Mouse (Mus musculus): ENCODE results near the gene Mitf. TPM values are rescaled to one million over a fixed set of nuclear protein-coding genes. Genes with fewer than 3 reads are reported as not detected.

Gene Mitf
- polyA plus RNA-seq, 1 experiment = not detected

GRCm38 (mm10) chr6:97782291-97782690 lies 24.6 kb upstream of the Mitf start:
- no peak overlapping the region for H3K27ac ChIP-seq (ENCODE audit: insufficient read depth, low read depth, low read length)
- TF ChIP-seq CTCF (IDR thresholded peaks at IDR 0.05; ENCODE audit: insufficient read depth, low read depth, low read length) (no peak), POLR2A (IDR thresholded peaks at IDR 0.05; ENCODE audit: insufficient read depth, low read depth, low read length) (no peak)
- WGBS = 49% methylated on average over 6 of the region's 6 CpGs
- no peak overlapping the region for H3K4me3 ChIP-seq (ENCODE audit: insufficient read depth, low read depth, low read length)
- no peaks in the 10 kb centered on the region for H3K4me1 ChIP-seq (ENCODE audit: control insufficient read depth, insufficient read depth, low read length)

- TF ChIP-seq POLR2A (IDR thresholded peaks at IDR 0.05; ENCODE audit: insufficient read depth, low read depth, low read length) (no peak), CTCF (IDR thresholded peaks at IDR 0.05; ENCODE audit: insufficient read depth, low read depth, low read length) (no peak)
- 95% methylated on average over 4 of the region's 4 CpGs for WGBS
- Histone ChIP-seq H3K27ac (ENCODE audit: insufficient read depth, low read depth, low read length) (no peak overlapping the region), H3K4me3 (ENCODE audit: insufficient read depth, low read depth, low read length) (no peak overlapping the region), H3K4me1 (ENCODE audit: control insufficient read depth, insufficient read depth, low read length) (no peaks in the 10 kb centered on the region)
Measured at GRCm38 (mm10) chr6:97786871-97787270, 20.0 kb upstream of the Mitf start.

DNA sequence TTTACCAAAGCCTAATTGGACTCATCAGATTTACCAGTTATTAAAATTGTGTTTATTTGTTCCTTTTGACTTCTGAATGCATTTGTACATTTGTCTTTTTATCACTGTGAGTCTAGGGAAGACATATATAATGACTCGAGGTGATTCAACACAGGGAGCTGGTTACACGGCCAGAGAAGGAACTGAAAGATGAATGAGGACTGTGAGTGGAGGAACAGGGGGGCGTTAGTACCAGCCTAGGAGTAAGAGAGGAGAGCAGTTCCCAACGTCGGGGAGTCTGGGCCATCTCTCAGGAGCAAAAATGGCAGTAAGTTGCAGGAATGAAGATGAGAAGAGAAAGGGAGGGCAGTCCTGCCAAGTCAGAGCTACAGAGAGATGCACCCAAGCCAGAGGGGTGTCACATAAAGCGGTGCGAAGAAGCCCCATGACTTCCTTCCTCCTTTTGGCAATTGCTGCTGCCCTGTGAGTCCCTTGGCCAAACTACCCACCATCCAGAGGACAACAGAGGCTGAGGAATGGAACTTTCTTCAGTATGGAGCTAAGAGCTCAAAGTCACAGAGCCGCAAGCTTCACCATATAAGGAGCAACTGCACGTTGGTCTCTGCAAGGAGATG lies 18.4 kb upstream of the Mitf start:
- 85% methylated on average over 9 of the region's 9 CpGs for WGBS
- no peak for TF ChIP-seq CTCF (IDR thresholded peaks at IDR 0.05; ENCODE audit: insufficient read depth, low read depth, low read length)
- no peak for TF ChIP-seq POLR2A (IDR thresholded peaks at IDR 0.05; ENCODE audit: insufficient read depth, low read depth, low read length)
- Histone ChIP-seq H3K4me1 (ENCODE audit: control insufficient read depth, insufficient read depth, low read length) (no peaks in the 10 kb centered on the region), H3K4me3 (ENCODE audit: insufficient read depth, low read depth, low read length) (no peak overlapping the region), H3K27ac (ENCODE audit: insufficient read depth, low read depth, low read length) (no peak overlapping the region)

- 88% methylated on average over 7 of the region's 7 CpGs for WGBS
- no peak overlapping the region for H3K4me3 ChIP-seq (ENCODE audit: insufficient read depth, low read depth, low read length)
- H3K4me1 ChIP-seq (ENCODE audit: control insufficient read depth, insufficient read depth, low read length) = no peaks in the 10 kb centered on the region
- no peak overlapping the region for H3K27ac ChIP-seq (ENCODE audit: insufficient read depth, low read depth, low read length)
- TF ChIP-seq POLR2A (IDR thresholded peaks at IDR 0.05; ENCODE audit: insufficient read depth, low read depth, low read length) (no peak), CTCF (IDR thresholded peaks at IDR 0.05; ENCODE audit: insufficient read depth, low read depth, low read length) (no peak)
Measured at GRCm38 (mm10) chr6:97789700-97790099, 17.2 kb upstream of the Mitf start.

- 71% methylated on average over 1 of the region's 1 CpGs for WGBS
- TF ChIP-seq POLR2A (IDR thresholded peaks at IDR 0.05; ENCODE audit: insufficient read depth, low read depth, low read length) = no peak
- TF ChIP-seq CTCF (IDR thresholded peaks at IDR 0.05; ENCODE audit: insufficient read depth, low read depth, low read length) = no peak
- Histone ChIP-seq H3K4me1 (ENCODE audit: control insufficient read depth, insufficient read depth, low read length) (no peaks in the 10 kb centered on the region), H3K4me3 (ENCODE audit: insufficient read depth, low read depth, low read length) (no peak overlapping the region), H3K27ac (ENCODE audit: insufficient read depth, low read depth, low read length) (no peak overlapping the region)
Measured at GRCm38 (mm10) chr6:97792104-97792503, 14.7 kb upstream of the Mitf start.

GRCm38 (mm10) chr6:97795175-97795574 lies 11.7 kb upstream of the Mitf start:
- H3K27ac ChIP-seq (ENCODE audit: insufficient read depth, low read depth, low read length) = no peak overlapping the region
- H3K4me3 ChIP-seq (ENCODE audit: insufficient read depth, low read depth, low read length) = no peak overlapping the region
- H3K4me1 ChIP-seq (ENCODE audit: control insufficient read depth, insufficient read depth, low read length) = no peaks in the 10 kb centered on the region
- WGBS = 61% methylated on average over 2 of the region's 2 CpGs
- no peak for TF ChIP-seq CTCF (IDR thresholded peaks at IDR 0.05; ENCODE audit: insufficient read depth, low read depth, low read length)
- no peak for TF ChIP-seq POLR2A (IDR thresholded peaks at IDR 0.05; ENCODE audit: insufficient read depth, low read depth, low read length)

DNA sequence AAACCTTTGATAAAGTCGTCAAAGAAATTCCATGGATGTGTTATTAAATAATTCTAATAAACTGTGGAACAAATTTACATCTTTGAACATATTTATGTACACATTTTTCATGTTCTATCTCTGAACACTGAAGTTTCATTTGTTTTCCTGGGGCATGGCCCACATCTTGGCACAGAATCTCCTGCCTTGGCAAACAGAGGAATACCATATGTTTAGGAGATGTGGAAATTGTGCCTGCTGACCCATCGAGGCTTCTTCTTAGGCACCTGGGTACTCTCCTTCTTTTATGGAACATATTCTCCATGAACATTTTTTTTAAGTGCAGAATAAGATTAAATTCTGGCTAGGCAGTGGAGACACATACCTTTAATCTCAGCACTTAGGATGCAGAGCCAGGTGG lies 6.2 kb upstream of the Mitf start:
- H3K27ac ChIP-seq (ENCODE audit: insufficient read depth, low read depth, low read length) = no peak overlapping the region
- TF ChIP-seq POLR2A (IDR thresholded peaks at IDR 0.05; ENCODE audit: insufficient read depth, low read depth, low read length) (no peak), CTCF (IDR thresholded peaks at IDR 0.05; ENCODE audit: insufficient read depth, low read depth, low read length) (no peak)
- 73% methylated on average over 2 of the region's 2 CpGs for WGBS
- no peaks in the 10 kb centered on the region for H3K4me1 ChIP-seq (ENCODE audit: control insufficient read depth, insufficient read depth, low read length)
- no peak overlapping the region for H3K4me3 ChIP-seq (ENCODE audit: insufficient read depth, low read depth, low read length)

DNA sequence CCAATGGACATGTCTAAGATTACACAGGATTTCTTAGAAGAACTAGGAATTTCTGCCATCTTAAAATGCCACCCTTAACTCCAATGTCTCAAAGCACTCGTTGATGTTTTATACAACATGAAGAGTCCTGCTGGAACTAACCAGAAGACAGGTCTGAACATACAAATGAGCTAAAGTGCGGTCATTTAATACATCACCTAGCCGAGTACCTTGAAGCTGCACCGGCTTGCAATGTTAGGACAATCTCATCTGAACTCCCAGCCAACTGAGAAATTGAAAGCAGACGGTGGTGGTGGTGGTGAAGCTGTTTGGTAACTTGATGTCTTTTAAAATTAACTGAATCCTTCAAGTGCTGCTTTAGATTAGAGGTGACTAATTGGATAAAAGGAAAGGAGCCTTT lies 801 bp upstream of the Mitf start:
- peaks cover 5% of the 10 kb centered on the region; the same call in 1 of the 2 replicates for H3K4me1 ChIP-seq (ENCODE audit: control insufficient read depth, insufficient read depth, low read length)
- H3K27ac ChIP-seq (ENCODE audit: insufficient read depth, low read depth, low read length) = no peak overlapping the region
- 34% methylated on average over 5 of the region's 5 CpGs for WGBS
- H3K4me3 ChIP-seq (ENCODE audit: insufficient read depth, low read depth, low read length) = no peak overlapping the region
- TF ChIP-seq POLR2A (IDR thresholded peaks at IDR 0.05; ENCODE audit: insufficient read depth, low read depth, low read length) = no peak
- TF ChIP-seq CTCF (IDR thresholded peaks at IDR 0.05; ENCODE audit: insufficient read depth, low read depth, low read length) = no peak

GRCm38 (mm10) chr6:97814191-97814590 lies 7.3 kb downstream of the Mitf start:
- 79% methylated on average over 4 of the region's 4 CpGs for WGBS

More at GRCm38 (mm10) chr6:97814191-97814590, 7.3 kb downstream of the Mitf start:
- Histone ChIP-seq H3K4me1 (ENCODE audit: control insufficient read depth, insufficient read depth, low read length) (peaks cover 5% of the 10 kb centered on the region; the same call in 1 of the 2 replicates), H3K4me3 (ENCODE audit: insufficient read depth, low read depth, low read length) (no peak overlapping the region), H3K27ac (ENCODE audit: insufficient read depth, low read depth, low read length) (no peak overlapping the region)
- TF ChIP-seq POLR2A (IDR thresholded peaks at IDR 0.05; ENCODE audit: insufficient read depth, low read depth, low read length) (no peak), CTCF (IDR thresholded peaks at IDR 0.05; ENCODE audit: insufficient read depth, low read depth, low read length) (no peak)
